Mouse (Mus musculus): ENCODE results near the gene H2-DMb2.

H2-DMb2 gene

DNA sequence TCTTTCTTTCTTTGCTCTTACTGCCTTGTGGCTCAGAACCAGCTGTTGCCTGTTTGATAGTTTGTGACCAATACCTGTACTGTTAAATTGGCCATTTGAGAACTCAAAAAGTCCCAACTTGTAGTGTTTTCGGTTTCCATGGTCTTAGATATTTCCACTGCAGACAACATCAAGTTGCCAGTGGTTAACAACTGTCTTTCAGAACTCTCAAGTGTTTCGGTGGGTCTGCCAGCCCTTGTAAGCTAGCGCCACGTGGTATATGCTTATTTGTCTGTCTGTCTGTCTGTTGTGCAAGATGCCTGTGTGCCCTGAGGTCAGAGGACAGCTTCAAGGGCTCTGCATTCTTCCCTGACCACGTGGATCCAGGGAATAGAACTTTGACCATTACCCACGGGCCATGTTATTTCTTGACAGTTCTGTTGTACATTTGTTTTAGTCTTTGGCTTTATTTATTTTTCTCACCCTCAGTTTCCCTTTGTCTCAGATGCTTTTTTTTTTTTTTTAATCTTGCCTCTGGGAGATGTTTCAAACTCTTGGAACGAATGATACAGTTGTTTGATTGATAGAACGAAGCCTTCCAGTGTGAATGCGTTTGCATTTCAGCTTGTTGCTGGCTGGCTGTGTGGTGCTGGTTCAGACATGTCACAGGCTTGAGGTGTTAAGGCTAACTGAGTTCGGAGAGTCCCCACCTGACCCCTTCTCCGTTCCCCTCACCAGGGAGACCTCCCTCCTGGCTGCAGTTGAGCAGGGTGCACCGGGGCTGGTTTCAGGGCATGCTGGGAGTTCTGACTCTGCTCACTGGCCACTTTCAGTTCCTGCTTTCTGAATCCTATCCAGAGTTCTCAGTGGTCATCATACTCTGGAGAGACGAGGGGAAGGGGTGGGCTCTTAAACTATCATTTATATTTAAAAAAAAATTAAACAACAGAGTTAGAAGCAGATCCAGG, 37.1 kb downstream of the H2-DMb2 start:
- DNase-seq (ENCODE audit: low read depth, low spot score) = no peak

DNA sequence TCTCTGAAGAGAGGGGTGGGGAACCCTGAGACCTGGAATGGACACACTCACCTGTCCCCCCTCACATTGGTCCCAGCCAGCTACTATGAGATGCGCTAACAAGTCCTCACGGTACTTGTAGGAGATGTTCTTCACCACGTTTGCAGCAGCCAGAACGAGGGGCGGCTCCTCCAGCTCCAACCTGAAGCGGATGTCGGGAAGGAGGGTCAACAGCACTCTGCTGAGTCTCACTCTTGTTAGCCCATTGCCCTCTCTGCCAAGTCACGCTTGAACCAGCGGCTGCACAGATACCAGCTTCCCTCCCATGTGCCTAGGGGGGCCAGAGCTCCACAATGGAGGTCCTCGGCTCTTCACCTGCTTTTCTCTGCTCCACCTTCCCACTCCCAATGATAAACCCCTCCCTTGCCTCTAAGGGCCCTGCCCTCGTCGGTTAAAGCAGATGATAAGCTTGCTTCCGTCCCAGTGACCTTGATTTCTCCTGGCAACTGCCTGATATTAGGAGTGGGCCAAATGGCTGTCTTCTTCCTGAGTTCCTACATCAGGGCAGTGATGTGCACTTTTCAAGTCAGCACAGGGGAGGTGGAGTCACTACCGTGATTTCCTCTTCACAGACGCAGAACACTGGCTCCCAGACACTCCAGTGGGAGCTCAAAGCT, 40.6 kb downstream of the H2-DMb2 start:
- DNase-seq (ENCODE audit: low read depth, low spot score) = no peak

DNA sequence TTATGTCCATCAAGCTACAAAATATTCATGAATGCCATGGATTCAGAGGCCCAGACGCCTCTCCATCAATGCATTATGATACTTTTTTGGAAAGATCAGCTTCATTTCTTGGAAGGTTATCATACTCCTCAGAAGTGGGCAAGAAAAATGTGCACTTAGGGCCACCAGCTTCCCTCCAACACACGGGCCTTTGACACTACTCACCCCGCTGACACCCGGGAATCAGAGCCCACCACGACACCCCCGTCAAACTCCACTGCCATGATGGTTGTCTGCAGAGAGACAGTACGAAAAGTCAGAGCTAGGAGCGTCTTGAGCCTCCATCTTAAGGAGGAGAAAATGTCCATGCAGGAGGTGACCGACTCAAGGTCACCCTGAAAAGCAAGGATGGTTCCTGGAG, 42.4 kb downstream of the H2-DMb2 start:
- no peak for DNase-seq (ENCODE audit: low read depth, low spot score)

DNA sequence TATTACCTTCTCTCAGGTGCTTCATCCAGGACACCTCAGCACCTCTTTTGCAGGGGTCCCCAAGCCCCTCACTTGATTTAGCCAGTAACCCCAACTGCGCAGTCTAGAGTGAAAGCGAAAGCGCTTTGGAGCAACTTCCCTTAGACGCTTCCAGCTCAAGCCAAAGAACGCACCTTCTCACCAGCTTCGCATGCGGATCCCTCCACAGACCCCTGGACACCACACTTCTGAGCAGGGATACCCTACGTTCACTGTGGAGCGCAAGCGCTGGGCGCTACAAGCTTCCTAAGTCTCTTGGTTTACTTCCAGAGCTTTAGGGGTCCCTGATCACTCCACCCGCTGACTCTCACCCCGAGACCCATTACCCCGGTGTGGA, 43.8 kb downstream of the H2-DMb2 start:
- DNase-seq (ENCODE audit: low read depth, low spot score) = no peak

DNA sequence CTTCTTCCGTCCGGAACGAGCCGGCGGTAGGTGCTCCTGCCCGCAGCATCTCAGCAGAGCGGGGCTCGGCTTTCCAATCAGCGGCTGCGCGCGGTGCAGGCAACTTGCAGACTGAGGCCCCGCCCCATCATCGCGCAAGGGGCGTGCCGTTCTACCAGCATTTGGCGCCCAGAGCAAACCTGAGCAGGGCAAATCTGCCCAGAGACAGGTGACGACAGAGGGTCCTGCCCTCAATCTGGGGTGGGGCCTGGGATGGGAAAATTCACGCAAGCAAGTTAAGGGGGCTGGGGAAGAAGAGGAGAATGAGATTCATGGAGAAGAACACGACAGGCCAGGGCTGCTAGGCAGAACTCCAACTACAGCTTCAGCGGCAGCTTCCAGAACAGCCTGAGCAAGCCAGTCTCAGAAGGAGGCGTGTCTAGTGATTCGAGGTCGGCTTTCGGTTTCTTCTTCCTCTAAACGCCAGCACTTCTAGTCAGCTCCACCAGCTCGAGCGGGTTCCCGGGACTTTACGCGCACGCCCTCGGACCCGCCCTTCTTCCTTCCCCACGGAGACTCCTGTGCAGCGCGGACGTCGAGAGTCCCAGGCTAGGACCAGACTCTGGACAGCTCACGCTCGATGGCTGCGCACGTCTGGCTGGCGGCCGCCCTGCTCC, 44.3 kb downstream of the H2-DMb2 start, which contains the start of the genes Tap1 and Psmb9:
Tap1 (plus strand) TSS at position 293 of the 656 bp plus-strand sequence.
Psmb9 (minus strand) TSS at position 504 of the 656 bp plus-strand sequence.
- DNase-seq (ENCODE audit: low read depth, low spot score) = peak; percentile 95

DNA sequence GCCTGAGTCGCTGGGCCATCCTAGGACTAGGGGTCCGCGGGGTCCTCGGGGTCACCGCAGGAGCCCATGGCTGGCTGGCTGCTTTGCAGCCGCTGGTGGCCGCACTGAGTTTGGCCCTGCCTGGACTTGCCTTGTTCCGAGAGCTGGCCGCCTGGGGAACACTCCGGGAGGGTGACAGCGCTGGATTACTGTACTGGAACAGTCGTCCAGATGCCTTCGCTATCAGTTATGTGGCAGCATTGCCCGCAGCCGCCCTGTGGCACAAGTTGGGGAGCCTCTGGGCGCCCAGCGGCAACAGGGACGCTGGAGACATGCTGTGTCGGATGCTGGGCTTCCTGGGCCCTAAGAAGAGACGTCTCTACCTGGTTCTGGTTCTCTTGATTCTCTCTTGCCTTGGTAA, 44.9 kb downstream of the H2-DMb2 start:
- DNase-seq (ENCODE audit: low read depth, low spot score) = no peak

DNA sequence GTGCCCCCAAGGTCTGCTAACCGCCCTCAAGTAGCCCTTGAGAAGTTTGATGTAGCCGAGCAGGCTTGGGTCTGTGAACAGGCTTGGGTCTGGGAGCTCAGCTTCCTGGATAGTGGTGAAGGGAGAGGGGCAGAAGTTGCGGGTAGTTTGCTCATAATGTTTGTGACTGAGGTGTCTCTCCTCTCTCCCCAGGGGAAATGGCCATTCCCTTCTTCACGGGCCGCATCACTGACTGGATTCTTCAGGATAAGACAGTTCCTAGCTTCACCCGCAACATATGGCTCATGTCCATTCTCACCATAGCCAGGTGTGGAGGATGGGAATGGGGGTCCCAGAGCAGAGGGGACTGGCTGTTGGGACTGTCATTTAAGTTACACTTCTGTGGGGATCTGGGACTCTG, 45.9 kb downstream of the H2-DMb2 start:
- no peak for DNase-seq (ENCODE audit: low read depth, low spot score)

DNA sequence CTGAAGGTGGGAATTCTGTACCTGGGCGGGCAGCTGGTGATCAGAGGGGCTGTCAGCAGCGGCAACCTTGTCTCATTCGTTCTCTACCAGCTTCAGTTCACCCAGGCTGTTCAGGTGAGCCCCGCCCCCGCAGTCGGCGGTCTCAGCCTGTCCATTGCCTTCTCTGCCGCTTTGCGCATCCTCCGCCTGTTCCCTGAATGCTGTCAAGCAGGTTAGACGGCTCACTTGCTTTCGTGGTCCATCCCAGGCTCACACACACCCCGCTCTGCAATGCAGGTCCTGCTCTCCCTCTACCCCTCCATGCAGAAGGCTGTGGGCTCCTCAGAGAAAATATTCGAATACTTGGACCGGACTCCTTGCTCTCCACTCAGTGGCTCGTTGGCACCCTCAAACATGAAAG, 49.7 kb downstream of the H2-DMb2 start:
- DNase-seq (ENCODE audit: low read depth, low spot score) = no peak

DNA sequence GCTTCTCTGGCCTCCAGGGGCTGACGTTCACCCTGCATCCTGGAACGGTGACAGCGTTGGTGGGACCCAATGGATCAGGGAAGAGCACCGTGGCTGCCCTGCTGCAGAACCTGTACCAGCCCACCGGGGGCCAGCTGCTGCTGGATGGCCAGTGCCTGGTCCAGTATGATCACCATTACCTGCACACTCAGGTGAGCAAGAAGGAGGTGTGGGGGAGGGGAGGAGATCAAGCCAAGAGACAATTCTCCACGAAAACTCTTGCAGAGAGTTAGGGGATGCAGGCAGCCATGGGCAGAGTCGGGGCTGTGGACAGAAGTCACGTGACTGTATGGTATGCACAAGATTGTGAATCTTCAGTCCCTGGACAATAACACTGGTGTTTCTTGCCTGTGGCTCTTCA, 50.4 kb downstream of the H2-DMb2 start:
- DNase-seq (ENCODE audit: low read depth, low spot score) = no peak

DNA sequence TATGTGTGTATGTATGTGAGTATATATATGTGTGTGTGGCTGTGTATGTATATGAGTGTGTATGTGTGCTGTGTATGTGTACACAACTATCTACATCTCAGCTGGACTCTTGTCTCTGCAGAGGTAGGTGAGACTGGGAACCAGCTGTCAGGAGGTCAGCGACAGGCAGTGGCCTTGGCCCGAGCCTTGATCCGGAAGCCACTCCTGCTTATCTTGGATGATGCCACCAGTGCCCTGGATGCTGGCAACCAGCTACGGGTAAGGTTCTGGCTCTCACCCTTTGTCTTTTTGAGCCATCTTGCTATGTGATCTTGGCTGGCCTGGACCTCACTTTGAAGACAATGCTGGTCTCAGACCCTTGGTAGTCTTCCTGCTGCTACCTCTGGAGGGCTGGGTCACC, 51.6 kb downstream of the H2-DMb2 start:
- DNase-seq (ENCODE audit: low read depth, low spot score) = no peak

DNA sequence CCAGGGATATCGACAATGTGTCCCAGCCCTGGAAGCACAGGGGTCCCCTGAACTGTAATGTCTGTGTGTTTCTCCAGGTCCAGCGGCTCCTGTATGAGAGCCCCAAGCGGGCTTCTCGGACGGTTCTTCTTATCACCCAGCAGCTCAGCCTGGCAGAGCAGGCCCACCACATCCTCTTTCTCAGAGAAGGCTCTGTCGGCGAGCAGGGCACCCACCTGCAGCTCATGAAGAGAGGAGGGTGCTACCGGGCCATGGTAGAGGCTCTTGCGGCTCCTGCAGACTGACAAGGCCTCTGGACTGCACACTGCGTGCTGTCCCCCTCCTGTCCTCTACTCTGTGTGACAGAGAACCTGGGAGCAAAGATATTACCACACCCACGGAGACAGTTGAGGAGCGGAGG, 53.4 kb downstream of the H2-DMb2 start:
- no peak for DNase-seq (ENCODE audit: low read depth, low spot score)

DNA sequence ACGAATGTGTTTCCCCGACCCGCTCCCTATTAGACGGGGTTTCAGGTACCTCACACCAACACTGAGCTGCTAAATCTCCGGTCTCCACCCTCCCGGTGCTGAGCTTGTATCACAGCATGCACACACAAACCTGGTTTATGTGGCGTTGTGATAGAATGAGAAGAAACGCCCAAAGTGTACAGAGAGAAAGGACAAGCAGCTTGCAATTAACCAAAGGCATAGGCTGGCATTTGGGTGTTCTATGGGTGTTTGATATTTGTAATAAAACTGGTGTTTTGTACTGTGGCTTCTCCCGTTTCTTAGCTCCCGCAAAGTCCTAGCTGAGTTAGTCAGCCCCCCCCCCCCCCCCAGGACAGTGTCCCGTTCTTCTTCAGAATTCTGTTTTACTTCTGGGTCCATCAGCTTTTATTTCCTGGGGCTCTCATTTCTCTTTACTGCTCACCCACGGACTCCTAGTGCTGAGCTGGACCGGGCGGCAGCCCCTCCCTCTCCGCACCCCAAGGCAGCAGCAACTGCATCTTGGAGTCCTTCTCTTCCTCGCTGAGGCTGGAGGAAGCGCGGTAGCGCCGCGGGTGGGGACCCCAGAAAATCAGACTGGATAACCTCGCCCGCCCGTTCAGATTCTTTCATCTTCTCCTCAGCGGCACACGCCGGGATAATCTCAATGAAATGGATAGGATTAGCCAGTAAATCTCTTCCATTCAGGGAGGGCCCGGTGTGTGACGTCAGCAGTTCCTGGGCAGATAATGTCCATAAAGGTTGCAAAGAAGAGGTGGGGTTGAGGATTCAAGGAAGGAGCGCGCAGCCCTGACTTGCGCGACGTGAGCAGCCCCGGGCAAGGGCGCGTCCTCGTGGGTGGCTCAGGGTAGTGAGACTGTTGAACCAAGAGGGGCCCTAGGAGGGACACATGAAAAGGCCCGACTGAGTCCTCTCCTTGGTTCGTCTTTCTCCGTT, 54.1 kb downstream of the H2-DMb2 start, which contains the start of gene Psmb8:
Psmb8 (plus strand) TSS at position 781 of the 954 bp plus-strand sequence.
- peak; percentile 73 for DNase-seq (ENCODE audit: low read depth, low spot score)

DNA sequence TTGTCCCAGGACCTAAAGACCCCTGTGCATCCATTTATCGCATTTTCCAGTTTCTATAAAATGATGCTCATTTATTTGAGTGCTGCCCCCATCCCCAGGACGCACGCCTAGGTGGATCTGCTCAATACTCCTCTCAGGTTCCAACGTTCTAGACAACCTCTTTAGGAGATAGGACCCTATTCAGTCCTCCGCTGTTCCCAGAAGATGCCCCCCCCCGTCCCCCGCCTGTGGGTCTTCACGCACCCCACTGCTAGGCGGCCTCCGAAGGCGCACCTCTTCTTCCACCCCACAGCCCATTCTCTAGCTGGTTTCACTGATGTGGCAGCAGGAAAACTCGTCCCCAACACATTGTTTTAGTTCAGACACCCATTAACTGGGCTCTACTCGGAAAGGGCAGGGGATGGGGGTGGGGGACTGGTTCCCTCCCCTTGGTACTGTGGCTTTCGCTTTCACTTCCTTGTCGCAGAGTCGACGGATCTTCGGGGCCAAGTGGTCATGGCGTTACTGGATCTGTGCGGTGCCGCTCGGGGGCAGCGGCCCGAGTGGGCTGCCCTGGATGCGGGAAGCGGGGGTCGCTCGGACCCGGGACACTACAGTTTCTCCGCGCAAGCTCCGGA, 54.9 kb downstream of the H2-DMb2 start:
- no peak for DNase-seq (ENCODE audit: low read depth, low spot score)

DNA sequence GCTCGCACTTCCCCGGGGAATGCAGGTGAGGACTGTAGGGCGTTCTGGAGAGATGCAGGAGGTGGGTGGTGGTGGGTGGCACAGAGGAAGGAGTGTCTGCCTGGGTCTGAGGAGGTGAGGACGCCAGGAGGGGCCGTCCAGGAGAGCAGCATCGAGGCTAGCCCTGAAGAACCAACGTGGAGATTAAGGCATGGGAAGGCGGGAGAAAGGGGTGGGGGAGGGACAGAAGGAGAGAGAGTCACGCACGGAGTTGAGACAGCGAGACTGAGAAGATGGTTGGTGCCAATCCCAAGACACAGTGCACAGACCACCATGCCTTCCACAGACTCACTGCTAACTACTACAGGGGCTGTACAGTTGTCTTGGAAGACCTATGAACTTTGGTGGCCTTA, 55.4 kb downstream of the H2-DMb2 start:
- DNase-seq (ENCODE audit: low read depth, low spot score) = no peak

DNA sequence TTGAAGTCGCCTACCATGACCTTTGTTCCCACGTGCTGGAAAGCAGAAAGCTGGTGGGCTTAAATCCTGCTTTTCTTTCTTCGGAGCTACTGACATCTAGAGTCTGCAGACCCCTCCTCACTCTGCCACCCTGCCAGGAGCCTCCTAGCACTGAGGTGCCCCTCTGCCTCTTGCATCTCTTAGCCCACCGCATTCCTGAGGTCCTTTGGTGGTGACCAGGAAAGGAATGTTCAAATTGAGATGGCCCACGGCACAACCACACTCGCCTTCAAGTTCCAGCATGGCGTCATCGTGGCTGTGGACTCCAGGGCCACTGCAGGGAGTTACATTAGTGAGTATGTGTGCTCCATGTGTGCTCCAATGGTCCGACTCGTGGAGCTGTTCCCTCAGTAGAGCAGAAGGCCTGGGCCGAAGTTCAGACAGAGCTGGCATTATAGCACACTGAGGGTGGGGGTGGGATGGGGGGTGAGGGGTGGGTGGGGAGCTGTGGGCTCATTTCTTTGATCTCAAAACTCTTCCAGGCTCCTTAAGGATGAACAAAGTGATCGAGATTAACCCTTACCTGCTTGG, 56.0 kb downstream of the H2-DMb2 start:
- DNase-seq (ENCODE audit: low read depth, low spot score) = no peak

DNA sequence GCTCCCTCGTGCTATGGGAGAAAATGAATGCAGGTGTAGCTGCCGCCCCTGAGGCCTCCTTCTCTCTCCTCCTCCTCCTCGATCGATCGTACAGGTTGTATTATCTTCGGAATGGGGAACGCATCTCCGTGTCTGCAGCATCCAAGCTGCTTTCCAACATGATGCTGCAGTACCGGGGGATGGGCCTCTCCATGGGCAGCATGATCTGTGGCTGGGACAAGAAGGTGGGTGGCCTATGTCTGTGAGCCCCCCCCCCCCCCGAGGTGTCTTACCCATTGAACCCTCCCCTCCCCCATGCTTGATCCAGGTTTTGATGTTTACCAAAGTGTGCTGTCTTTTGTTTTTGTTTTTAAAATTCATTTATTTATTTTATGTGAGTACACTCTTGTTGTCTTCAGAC, 56.9 kb downstream of the H2-DMb2 start:
- DNase-seq (ENCODE audit: low read depth, low spot score) = no peak

DNA sequence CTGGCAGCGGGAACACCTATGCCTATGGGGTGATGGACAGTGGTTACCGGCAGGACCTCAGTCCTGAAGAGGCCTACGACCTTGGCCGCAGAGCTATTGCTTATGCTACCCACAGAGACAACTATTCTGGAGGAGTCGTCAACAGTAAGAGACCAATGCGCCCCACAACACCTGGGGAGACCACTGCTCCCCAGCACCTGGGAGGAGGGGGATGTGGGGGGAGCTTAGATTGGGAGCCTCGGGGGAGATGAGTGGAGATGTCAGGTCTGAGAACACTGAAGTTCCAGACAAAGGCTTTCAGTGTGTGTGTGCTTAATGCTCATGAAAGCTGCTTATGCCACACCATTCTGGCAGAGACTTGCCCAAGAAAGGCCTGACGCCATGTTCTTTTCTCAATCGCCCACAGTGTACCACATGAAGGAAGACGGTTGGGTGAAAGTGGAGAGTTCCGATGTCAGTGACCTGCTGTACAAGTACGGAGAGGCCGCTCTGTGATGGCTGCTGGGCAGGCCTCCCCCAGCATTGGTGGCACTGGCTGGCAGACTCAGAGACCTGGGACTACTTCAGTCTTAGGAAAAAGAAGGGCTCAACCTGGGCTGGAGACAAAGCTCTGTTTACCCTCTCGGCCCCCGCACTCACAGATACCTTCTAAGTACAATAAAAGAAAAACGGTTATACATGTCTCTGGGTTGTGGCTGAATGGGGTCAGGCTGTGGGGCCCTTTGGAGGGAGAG, 57.8 kb downstream of the H2-DMb2 start:
- no peak for DNase-seq (ENCODE audit: low read depth, low spot score)

Data from 3T3-L1 (cell line).